Mouse (Mus musculus) liver, embryonic 14.5 days (tissue): ENCODE measurements around the gene Rbbp9.

Experiments used
- CTCF ChIP-seq: IDR thresholded peaks from 2 replicates; pipeline ENCODE4 v1.5.1; 2016; ENCODE audit warnings: antibody characterized with exemption, low read depth, control low read depth
- EP300 ChIP-seq: IDR thresholded peaks from 2 replicates; pipeline ENCODE4 v1.6.1; 2016; ENCODE audit warnings: antibody characterized with exemption, low read depth

DNA sequence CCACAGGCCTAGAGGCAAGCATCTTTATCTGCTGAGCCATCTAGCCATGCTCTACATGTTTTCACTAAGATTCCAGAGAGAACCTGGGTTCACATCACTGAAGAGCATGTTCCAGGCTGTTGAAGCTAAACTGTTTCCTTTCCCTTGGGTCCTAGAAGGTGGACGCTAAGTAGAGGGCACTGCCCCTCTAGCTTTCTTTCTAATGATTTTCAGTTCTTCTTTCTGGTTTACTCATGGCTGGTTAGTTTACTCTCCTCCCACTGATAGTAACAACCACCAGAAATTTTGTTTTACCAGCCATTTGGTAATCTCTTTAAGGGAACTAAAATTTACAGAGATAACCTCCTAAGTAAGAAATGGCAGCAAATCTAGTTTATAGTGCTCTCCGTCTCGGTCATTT, 3.2 kb upstream of the Rbbp9 start:
- TF ChIP-seq CTCF (no peak), EP300 (no peak)
